Mouse (Mus musculus) cortical plate, adult 2 months (tissue): ENCODE results near the gene Dld.
A peak's percentile ranks its signal among the peaks of the same experiment; 100 is the strongest.

ENCODE experiments used
- CTCF ChIP-seq: fragments of 200-500 bp; IDR thresholded peaks from 2 replicates; pipeline ENCODE4 v1.5.1; 2011; ENCODE audit warnings: mild to moderate bottlenecking, control low read depth, low read length; ENCODE audit not compliant: insufficient read depth; ENCODE audit errors: extremely low read depth
- POLR2A ChIP-seq: fragments of 200-500 bp; IDR thresholded peaks from 2 replicates; pipeline ENCODE4 v1.6.1; 2011; ENCODE audit warnings: mild to moderate bottlenecking, low read length, control low read depth; ENCODE audit not compliant: insufficient read depth; ENCODE audit errors: extremely low read depth

GRCm38 (mm10) chr12:31350944-31351928 is at the start of gene Dld:
- TF ChIP-seq CTCF, result no peak
- TF ChIP-seq POLR2A, result peak; percentile 89
